Mouse (Mus musculus) right cerebral cortex, postnatal 10 days (tissue): ENCODE measurements around the gene Ptrh2.
A peak's percentile ranks its signal among the peaks of the same experiment; 100 is the strongest.
"Not testable (repeated sequence)": the region's sequence is repeated elsewhere in the genome, so short reads cannot be mapped to it uniquely, and the experiment has no call there.

Source experiments
- DNase-seq, 2 experiments: peaks; one replicate each; pipeline ENCODE4 v3.0.0; 2021; ENCODE audit warnings: low spot score in 2 of 2

The Ptrh2 gene

DNA sequence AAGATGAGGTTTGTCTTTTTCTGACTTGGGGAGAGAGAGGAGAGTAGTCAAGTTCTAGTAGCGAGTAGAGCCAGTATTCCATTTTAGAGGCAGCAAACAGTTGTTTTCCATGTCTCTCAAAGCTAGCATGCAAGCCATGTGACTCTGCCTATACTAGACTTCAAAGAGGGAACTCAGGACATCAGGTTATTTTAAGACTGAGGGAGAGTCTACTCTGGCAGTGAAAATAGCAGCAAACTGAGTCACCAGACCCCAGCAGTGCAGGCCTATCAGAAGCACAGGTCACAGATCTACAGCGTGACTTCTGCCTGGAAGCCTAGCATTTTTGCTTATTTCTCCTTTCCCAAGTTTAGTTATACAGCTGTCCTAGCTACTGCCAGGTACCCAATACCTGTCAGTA is 47.7 kb downstream of the Ptrh2 start:
- peak in 1 of 2 experiments; percentile 34 for DNase-seq

DNA sequence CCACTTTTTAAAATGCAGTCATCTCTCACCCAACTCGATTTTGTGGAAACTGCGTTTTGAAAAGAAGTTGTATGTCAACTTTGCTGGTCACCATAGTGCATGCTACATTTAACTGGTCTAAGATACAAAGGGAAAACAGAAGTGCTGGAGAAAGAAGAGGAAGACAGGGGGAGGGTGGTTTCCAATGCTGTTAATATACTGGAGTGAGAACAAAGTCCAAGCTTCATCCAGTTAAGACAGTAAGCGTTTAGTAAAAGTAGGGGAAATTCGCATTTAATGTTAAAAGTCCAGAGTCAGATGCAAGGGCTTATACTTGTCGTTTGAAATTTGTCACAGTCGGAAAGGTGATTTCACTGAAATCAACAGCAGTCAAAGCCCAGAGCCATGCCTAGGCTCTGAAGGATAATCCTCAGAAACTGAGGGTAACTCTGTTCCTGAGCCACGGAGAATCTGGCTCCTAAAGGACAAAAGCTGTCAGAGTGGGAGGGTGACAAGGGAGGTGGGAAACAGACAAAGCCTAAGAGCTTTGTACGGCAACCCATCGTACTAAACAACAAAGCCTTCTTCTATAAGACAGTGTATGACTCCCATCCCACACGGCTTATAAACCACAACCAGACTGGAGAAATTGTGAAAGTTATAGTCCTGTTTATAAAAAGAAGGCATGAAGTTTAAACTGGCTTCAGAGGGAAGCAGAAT is 50.6 kb downstream of the Ptrh2 start:
- DNase-seq, result no peak

DNA sequence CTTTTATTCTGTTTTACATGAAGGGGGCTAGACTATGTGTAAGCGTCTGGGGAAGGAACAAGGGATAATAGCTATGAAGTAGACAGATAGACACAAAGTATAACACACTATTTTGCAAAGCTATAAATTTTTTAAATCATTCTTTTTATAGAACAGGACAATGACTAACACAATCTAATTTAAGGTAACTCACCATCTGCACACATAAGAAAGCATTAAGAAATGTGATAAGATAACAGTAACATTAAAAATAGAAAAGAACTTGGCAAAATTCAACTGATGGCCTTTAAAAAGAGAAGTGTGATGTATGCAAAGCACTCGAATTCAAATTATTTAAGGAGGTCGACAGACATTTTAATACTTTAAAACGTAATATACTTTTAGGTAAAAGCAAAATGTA is 51.2 kb downstream of the Ptrh2 start:
- DNase-seq, result no peak

DNA sequence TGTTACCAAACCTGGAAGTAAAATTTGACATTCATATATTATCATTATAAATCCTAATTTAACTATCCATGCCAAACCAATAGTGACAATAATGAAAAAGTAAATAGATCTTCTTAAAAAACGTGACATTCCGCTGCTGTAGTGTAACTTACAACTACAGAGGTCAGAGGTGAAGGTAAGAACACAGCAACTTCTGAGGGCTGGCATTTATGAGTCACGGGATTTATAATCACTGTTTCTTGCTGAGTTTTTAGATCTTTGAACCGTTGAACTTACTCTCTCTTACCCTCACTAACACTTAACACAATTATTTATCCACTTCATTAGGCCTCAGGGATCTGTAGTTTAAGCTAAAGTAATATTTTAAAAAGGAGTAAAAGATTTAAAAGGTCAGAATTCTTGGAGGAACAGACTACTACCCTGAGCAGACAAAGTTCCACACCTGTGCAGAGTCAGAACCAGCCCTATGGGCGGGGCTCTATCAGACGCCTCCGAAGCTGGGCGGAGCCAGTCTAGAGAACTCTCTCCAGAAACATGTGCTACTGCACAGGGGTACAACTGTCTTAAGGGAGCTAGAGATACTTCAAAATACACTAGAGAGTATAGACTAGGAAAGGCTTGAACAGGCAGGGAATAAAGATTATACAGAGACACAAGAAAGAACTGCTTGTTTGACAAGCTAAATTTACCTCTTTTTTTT is 53.7 kb downstream of the Ptrh2 start:
- no peak for DNase-seq

DNA sequence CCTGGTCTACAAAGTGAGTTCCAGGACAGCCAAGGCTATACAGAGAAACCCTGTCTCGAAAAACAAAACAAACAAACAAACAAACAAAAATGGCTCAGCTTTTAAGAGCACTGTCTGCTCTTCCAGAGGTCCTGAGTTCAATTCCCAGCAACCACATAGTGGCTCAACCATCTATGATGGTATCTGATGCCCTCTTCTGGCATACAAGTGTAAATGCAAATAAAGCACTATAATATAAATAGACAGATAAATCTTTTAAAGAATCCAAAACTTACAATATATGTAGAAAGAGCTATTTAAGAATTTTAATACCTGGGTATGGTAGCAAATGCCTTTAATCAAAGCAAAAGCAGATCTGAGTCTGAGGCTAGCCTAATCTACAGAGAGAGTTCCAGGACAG is 54.5 kb downstream of the Ptrh2 start:
- DNase-seq, result not testable (repeated sequence)

DNA sequence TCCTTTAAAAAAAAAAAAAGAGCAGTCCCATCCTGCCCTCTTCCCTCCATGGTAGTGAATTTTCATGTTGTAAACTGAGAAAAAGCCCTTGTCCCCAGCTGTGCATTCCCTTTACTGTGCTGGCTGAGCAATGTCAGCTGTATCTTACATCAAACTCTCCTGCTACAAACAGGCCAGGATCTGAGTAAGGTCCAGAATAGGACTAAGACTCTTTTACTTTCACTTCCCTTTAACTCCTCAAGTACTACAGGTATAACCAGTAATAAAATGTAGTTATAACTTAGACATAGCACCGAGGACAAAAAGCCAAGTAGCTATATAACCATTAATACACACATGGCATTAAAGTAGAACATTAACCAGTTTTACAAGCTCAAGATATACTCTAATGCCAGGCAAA is 55.2 kb downstream of the Ptrh2 start:
- DNase-seq, result no peak

DNA sequence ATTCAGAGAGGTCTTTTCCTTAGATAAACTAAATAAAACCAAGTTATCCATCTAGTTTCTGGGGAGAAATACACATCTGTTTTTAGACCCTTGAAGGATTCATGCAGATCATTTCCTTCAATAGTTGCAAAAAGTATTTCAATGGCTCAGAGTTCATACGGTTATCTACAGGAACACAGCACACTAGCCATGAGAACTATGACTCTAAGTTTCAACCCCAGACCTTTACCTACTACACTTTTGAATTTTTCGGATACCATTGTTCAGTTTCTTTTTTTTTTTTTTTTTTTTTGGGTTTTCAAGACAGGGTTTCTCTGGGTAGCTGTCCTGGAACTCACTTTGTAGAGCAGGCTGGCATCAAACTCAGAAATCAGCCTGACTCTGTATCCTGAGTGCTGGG is 55.7 kb downstream of the Ptrh2 start:
- no peak for DNase-seq

DNA sequence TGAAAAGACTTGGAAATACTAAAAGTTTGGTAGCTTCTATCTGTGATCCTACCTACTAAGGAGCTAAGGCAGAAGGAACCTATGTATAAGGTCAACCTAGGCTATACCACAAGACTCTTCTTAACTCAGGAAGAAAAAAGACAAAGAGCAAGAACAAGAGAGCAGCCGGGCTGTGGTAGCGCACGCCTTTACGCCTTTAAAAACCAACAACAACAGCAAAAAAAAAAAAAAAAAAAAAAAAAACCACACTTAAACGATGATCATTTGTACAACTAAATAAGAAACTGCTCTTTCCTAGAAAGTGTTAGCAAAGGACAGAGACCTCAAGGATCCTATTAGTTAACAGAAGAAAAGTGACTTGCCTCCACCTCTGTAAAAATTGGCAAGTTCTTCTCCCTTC is 57.7 kb downstream of the Ptrh2 start:
- DNase-seq, result no peak
